Mouse (Mus musculus): ENCODE data around the gene Ctnnal1.

- TF ChIP-seq EP300 (optimal IDR thresholded peaks at IDR 0.05) = no peak
- TF ChIP-seq CTCF (IDR thresholded peaks at IDR 0.05; ENCODE audit: low read depth) = no peak
These were observed 33.0 kb downstream of the Ctnnal1 start for GRCm38 (mm10) chr4:56831998-56832397.
